Mouse (Mus musculus) liver, embryonic 16.5 days (tissue): ENCODE measurements around the gene Dnajb14. TPM values are rescaled to one million over a fixed set of nuclear protein-coding genes. Genes with fewer than 3 reads are reported as not detected.
A peak's percentile ranks its signal among the peaks of the same experiment; 100 is the strongest.

Experiments
- ATAC-seq: fragments of 200-750 bp; cut with Nextera tagmentation; 2 replicates; pipeline ENCODE4 v1.8.0; 2017; ENCODE audit warnings: low read depth, mild to moderate bottlenecking, moderate number of reproducible peaks, moderate library complexity
- H3K27ac ChIP-seq: fragments of 300-500 bp; sonication (generic); 2 replicates; pipeline ENCODE4 v1.5.1; 2014; ENCODE audit warnings: mild to moderate bottlenecking, low read length
- H3K27me3 ChIP-seq: fragments of 300-500 bp; sonication (generic); 2 replicates; pipeline ENCODE4 v1.6.1; 2014; ENCODE audit warnings: low read depth, low read length, mixed read lengths; ENCODE audit not compliant: control insufficient read depth, insufficient read depth
- H3K36me3 ChIP-seq: fragments of 300-500 bp; sonication (generic); 2 replicates; pipeline ENCODE4 v1.6.1; 2014; ENCODE audit warnings: mild to moderate bottlenecking; ENCODE audit not compliant: control insufficient read depth, insufficient read depth
- H3K4me1 ChIP-seq: fragments of 300-500 bp; sonication (generic); 2 replicates; pipeline ENCODE4 v1.6.1; 2014; ENCODE audit warnings: low read depth, low read length, mixed read lengths; ENCODE audit not compliant: control insufficient read depth
- H3K4me2 ChIP-seq: fragments of 300-500 bp; sonication (generic); 2 replicates; pipeline ENCODE4 v1.6.1; 2014; ENCODE audit warnings: low read depth, low read length, mixed read lengths
- H3K4me3 ChIP-seq: fragments of 300-500 bp; sonication (generic); 2 replicates; pipeline ENCODE4 v1.5.1; 2014; ENCODE audit warnings: low read depth, mild to moderate bottlenecking, low read length
- H3K9ac ChIP-seq: fragments of 300-500 bp; sonication (generic); 2 replicates; pipeline ENCODE4 v1.6.1; 2014; ENCODE audit warnings: low read depth, low read length
- H3K9me3 ChIP-seq: fragments of 300-500 bp; sonication (generic); replicated peaks from 2 replicates; pipeline ENCODE4 v1.6.1; 2016; ENCODE audit warnings: low read length; ENCODE audit not compliant: control insufficient read depth
- WGBS: fragments of 180-500 bp; shearing (Covaris S2); extraction: QIAGEN DNeasy Blood & Tissue Kit; methylation state at CpG from one replicate; pipeline ENCODE4 v1.1.7; 2014; ENCODE audit not compliant: insufficient replicate concordance; 5-methylcytosine and 5-hydroxymethylcytosine counted together
- polyA plus RNA-seq: library from polyadenylated mRNA; unstranded; fragments of >200 nt; fragmentation: Nextera tagmentation; extraction: Ambion mirVana; gene quantifications from 2 replicates; pipeline ENCODE4 v1.2.1, GENCODE M21; 2015

Dnajb14 gene
- polyA plus RNA-seq, 1 experiment from 2014 or later, result 3.0 TPM

DNA sequence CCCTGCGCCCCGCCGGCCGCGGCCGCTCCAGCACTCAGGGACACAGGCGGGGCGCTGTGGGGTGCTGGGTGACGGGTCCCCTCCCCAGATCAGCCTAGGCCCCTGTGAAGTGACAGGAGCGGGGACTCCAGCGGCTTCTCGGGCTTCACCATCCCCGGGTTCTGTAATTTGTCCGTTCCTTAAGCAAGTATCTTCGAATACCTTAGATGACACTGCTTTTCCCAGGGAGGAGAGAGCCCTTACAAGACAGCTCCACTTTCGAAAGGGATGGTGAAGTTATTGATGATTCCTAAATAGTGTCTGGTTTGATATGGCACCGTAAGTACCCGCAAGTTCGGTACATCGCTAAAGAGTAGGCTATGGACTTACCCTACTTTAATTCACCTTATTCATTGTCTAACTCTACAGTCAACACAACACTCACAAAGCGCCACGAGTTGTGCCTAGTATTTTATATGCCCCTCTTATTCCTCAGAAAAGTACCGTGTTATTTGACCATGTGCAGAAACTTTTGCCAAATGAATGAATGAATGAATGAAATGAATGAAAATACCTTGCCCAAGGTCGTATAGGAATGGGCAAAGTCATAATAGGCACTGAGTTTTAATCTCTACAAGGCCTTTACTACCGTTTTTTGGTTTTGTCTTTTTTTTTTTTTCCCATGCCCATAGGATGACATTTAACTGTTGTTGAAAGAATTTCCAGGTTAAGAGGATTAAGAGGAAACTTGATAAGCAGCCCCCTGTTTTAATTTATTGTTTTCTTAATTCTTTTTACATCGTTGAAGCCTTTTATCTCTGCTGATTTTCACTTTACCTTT, 829 bp downstream of the Dnajb14 start:
- peak overlapping the region; percentile 98 for H3K4me2 ChIP-seq
- peaks cover 9% of the 10 kb centered on the region for H3K36me3 ChIP-seq
- peak overlapping the region; percentile 95 for H3K4me3 ChIP-seq
- peak overlapping the region; percentile 89 for H3K27ac ChIP-seq
- H3K27me3 ChIP-seq, result no peaks in the 10 kb centered on the region
- peak overlapping the region; percentile 90 for H3K9ac ChIP-seq
- no peak for ATAC-seq
- no peaks in the 10 kb centered on the region for H3K9me3 ChIP-seq
- 3% methylated on average over 26 of the region's 26 CpGs for WGBS
- peaks cover 17% of the 10 kb centered on the region for H3K4me1 ChIP-seq

DNA sequence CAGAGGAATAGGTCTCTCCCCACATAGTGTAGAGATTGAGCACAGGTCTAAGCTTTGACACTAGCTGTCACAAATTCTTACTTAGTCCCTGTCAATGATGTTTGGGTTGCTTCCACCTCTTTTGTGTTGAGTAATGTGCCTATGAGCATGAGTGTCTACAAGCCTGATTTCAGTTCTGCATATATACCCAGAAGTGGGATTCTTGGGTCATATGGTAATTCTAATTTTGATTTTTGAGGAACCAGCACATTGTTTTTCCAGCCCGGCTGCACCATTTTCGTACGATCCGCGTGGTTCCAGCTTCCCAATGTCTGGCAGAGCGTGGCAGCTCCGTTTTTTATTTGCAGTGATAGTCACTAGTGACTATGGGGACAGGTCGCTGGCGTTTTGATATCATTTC, 1.9 kb downstream of the Dnajb14 start:
- Histone ChIP-seq H3K4me2 (0 out of 2 replicates have a peak overlapping the region, but pooled peaks have one; percentile 17), H3K36me3 (peaks cover 9% of the 10 kb centered on the region), H3K27ac (no peak overlapping the region), H3K4me1 (peaks cover 12% of the 10 kb centered on the region), H3K4me3 (no peak overlapping the region), H3K9ac (no peak overlapping the region), H3K9me3 (no peaks in the 10 kb centered on the region), H3K27me3 (no peaks in the 10 kb centered on the region)
- ATAC-seq, result no peak
- 88% methylated on average over 9 of the region's 9 CpGs for WGBS

DNA sequence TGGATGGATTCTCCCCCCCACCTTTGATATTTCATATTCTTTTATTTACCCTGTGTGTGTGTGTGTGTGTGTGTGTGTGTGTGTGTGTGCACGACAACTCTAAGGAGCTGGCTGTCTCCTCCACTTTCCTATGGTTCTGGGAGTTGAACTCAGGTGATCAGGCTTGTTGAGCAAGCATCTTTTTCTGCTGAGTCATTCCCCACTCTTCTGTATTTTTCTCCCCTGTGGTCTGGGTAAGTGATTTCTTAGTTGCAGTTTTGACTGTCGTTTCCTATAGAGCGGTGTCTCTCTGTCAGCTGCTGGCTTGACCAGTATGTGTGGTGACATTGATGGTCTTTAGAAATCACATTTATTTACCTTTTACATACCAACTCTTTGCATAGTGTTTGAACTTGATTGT, 11.8 kb downstream of the Dnajb14 start:
- ATAC-seq, result peak; percentile 27; the same call in 1 of the 2 replicates
- H3K9ac ChIP-seq, result no peak overlapping the region
- WGBS, result 28% methylated on average over 3 of the region's 3 CpGs

DNA sequence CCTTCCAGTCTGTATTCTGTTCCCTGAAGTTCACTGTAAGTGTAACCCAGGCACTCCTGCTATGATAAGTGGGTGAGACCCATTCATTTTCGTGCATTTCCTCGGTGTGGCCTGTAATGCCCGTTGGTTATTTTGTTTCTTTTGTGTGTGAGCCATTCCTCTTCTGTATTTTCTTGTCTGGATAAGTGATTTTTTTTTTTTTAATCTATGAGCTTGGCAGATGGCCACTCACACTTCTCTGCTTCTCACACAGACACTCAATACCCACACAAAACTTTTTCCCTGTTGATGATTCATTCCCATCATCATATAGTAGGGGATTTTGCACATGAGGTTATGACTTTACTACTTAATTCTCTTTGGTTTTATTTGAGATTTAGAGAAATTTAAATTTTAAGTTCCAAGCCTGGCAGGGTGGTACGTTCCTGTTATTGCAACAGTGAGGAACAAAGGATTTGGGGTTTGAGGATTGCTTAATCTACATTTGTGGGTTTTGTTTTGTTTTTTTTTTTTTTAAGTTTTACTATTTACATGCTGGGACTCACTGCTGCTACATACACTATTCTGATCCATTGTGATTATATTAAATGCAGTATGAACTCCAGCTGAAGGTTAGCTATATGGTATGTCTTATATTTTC, 12.8 kb downstream of the Dnajb14 start:
- Histone ChIP-seq H3K4me1 (peaks cover 8% of the 10 kb centered on the region), H3K36me3 (peaks cover 6% of the 10 kb centered on the region; the same call in 1 of the 2 replicates), H3K9ac (no peak overlapping the region), H3K27me3 (no peaks in the 10 kb centered on the region), H3K9me3 (no peaks in the 10 kb centered on the region), H3K27ac (no peak overlapping the region; the same call in 1 of the 2 replicates), H3K4me3 (no peak overlapping the region), H3K4me2 (no peak overlapping the region)
- WGBS, result 60% methylated on average over 4 of the region's 4 CpGs
- ATAC-seq, result no peak

More for the DNA sequence above, 11.8 kb downstream of the Dnajb14 start:
- Histone ChIP-seq H3K27ac (no peak overlapping the region), H3K9me3 (no peaks in the 10 kb centered on the region), H3K4me2 (no peak overlapping the region), H3K4me3 (no peak overlapping the region), H3K36me3 (peaks cover 6% of the 10 kb centered on the region; the same call in 1 of the 2 replicates), H3K4me1 (peaks cover 8% of the 10 kb centered on the region), H3K27me3 (no peaks in the 10 kb centered on the region)

DNA sequence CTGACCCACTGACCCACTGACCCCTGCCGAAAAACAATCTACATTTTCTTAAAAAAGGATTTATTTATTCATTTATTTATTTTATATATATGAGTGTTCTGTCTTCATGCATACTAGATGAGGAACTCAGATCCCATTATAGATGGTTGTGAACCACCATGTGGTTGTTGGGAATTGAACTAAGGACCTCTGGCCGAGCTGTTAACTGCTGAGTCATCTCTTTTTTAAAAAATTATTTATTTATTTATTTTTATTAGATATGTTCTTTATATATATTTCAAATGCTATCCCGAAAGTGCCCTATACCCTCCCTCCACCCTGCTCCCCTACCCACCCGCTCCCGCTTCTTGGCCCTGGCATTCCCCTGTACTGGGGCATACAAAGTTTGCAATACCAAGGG, 13.6 kb downstream of the Dnajb14 start:
- Histone ChIP-seq H3K27ac (no peak overlapping the region), H3K9ac (no peak overlapping the region), H3K27me3 (no peaks in the 10 kb centered on the region), H3K9me3 (no peaks in the 10 kb centered on the region), H3K4me3 (no peak overlapping the region), H3K36me3 (peaks cover 6% of the 10 kb centered on the region; the same call in 1 of the 2 replicates), H3K4me2 (no peak overlapping the region), H3K4me1 (peaks cover 8% of the 10 kb centered on the region)
- ATAC-seq, result no peak
- WGBS, result 79% methylated on average over 5 of the region's 5 CpGs

DNA sequence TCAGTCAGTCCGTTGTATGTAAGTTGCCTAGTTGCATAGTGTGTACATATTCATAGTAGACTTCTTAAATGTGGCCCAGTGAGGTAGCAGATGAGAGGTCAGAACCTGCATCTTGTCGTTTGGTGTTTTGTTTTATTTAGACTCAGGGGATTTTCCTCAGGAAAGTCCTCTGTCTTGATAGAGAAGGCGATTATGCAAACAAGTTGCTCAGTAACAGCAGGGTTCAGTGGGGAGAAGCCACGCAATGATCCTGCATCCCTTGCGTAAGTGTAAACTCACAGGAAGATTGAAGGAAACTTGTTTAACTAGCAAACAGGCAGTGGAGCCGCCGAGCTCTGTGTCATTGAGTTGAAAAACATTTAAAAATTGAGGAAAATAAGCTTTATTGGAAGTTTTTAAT, 20.5 kb downstream of the Dnajb14 start:
- ATAC-seq, result no peak
- Histone ChIP-seq H3K4me1 (no peaks in the 10 kb centered on the region; the same call in none of the 2 replicates), H3K4me3 (no peak overlapping the region), H3K4me2 (no peak overlapping the region), H3K9me3 (no peaks in the 10 kb centered on the region), H3K27me3 (no peaks in the 10 kb centered on the region), H3K27ac (no peak overlapping the region), H3K36me3 (no peaks in the 10 kb centered on the region; the same call in 1 of the 2 replicates), H3K9ac (no peak overlapping the region)
- WGBS, result 58% methylated on average over 7 of the region's 7 CpGs

DNA sequence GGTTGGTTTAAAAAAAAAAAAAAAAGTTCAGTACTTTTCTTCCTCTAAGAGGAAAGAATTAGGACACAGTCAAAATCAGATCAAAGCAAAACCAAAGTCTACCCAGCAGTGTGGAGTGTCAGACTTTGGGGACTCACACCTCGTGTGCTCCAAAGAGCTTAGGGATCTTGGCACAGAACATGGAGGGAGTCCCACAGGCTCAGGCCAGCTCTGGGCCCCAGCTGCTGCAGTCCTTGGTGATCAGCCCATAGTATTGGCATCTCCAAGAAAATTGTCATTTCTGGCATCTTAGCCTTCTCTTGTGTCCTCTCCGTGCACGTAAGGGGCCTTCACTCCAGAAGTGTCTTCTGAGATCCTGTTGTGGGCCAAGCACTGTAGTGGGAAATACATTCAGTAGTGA, 23.6 kb downstream of the Dnajb14 start:
- no peak for ATAC-seq
- Histone ChIP-seq H3K27me3 (no peaks in the 10 kb centered on the region), H3K36me3 (no peaks in the 10 kb centered on the region; the same call in 1 of the 2 replicates), H3K9ac (no peak overlapping the region), H3K4me3 (no peak overlapping the region), H3K9me3 (no peaks in the 10 kb centered on the region), H3K4me2 (no peak overlapping the region), H3K4me1 (no peaks in the 10 kb centered on the region; the same call in none of the 2 replicates), H3K27ac (no peak overlapping the region)
- WGBS, result 69% methylated on average over 3 of the region's 3 CpGs

DNA sequence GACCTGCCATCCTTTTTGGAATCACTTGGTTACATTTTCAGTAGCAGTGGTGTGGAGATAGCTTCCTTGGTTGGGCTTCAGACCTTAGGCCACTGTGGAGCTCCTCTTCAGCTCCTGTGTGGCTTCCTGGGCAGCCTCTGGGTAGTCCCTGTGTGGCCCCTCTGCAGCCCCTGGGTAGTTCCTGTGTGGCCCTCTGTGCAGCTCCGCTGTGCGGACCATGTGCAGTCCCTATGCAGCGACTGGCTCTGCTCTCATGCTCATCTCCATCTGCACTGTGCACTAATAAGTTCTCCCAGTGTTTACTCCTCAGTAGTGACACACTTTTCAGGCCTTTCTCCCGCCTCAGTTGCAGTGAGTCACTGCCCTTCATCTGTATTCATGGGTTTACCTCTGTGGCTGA, 24.6 kb downstream of the Dnajb14 start:
- H3K9ac ChIP-seq, result no peak overlapping the region
- H3K27ac ChIP-seq, result no peak overlapping the region
- 77% methylated on average over 4 of the region's 4 CpGs for WGBS
- H3K4me1 ChIP-seq, result no peaks in the 10 kb centered on the region; the same call in none of the 2 replicates
- ATAC-seq, result no peak
- H3K27me3 ChIP-seq, result no peaks in the 10 kb centered on the region
- no peaks in the 10 kb centered on the region for H3K9me3 ChIP-seq
- no peak overlapping the region for H3K4me2 ChIP-seq
- H3K36me3 ChIP-seq, result no peaks in the 10 kb centered on the region; the same call in 1 of the 2 replicates
- H3K4me3 ChIP-seq, result no peak overlapping the region

DNA sequence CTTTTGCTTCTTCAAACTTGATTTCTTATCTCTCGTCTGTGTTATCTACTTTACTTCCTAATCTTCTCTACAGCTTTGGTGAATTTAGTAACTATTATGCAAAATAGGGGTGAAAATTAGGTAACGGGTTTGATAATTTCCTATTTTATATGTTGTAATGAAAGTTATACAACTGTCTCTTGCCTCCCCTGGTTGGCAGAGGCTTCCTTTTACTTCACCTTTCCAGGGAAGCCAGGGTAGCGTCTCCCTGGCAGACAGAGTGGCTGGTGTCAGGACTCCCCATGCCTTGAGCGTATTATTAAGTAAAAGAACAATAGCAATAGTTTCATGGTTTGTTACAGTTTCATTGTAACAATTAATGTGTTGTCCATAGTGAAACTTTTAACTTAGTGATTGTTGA, 26.3 kb downstream of the Dnajb14 start:
- Histone ChIP-seq H3K36me3 (no peaks in the 10 kb centered on the region; the same call in 1 of the 2 replicates), H3K4me1 (no peaks in the 10 kb centered on the region; the same call in 1 of the 2 replicates), H3K9ac (no peak overlapping the region), H3K4me3 (no peak overlapping the region), H3K27ac (no peak overlapping the region), H3K9me3 (no peaks in the 10 kb centered on the region), H3K27me3 (no peaks in the 10 kb centered on the region), H3K4me2 (no peak overlapping the region)
- whole genome bisulfite sequencing, result 65% methylated on average over 4 of the region's 4 CpGs
- no peak for ATAC-seq
